Mouse (Mus musculus): ENCODE data around the gene Pde7b. TPM values are rescaled to one million over a fixed set of nuclear protein-coding genes. Genes with fewer than 3 reads are reported as not detected.
A peak's percentile ranks its signal among the peaks of the same experiment; 100 is the strongest.

Pde7b gene
- polyA plus RNA-seq, 1 experiment, result not detected

DNA sequence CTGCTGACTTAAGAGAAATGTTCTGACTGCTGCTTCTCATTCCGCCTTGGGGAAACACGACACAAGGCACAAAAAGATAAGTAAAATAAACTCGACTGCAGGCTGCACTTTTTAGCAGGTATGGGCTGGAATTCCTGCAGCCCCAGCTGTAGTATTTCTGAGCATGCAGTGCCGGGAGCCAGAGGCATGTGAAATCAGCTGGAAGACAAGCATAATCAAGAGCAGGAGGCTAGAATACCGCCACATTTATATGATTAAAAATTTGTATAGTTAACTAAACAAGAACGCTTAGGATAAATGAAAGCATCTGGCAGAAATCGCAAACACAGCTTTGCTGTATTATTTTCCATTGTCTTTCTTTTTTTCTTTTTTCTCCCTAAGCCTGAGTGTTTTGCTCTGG lies 168.4 kb downstream of the Pde7b start:
- no peak overlapping the region for H3K4me3 ChIP-seq (ENCODE audit: insufficient read depth, low read depth, low read length)
- TF ChIP-seq POLR2A (IDR thresholded peaks at IDR 0.05; ENCODE audit: insufficient read depth, low read depth, low read length), result no peak
- no peak for TF ChIP-seq CTCF (IDR thresholded peaks at IDR 0.05; ENCODE audit: insufficient read depth, low read depth, low read length)
- no peak overlapping the region for H3K27ac ChIP-seq (ENCODE audit: insufficient read depth, low read depth, low read length)
- WGBS, result 56% methylated on average over 7 of the region's 7 CpGs
- H3K4me1 ChIP-seq (ENCODE audit: control insufficient read depth, insufficient read depth, low read length), result no peaks in the 10 kb centered on the region

GRCm38 (mm10) chr10:20551341-20551740 lies 173.5 kb downstream of the Pde7b start:
- Histone ChIP-seq H3K4me1 (ENCODE audit: control insufficient read depth, insufficient read depth, low read length) (peaks cover 4% of the 10 kb centered on the region), H3K4me3 (ENCODE audit: insufficient read depth, low read depth, low read length) (no peak overlapping the region), H3K27ac (ENCODE audit: insufficient read depth, low read depth, low read length) (no peak overlapping the region)
- no peak for TF ChIP-seq POLR2A (IDR thresholded peaks at IDR 0.05; ENCODE audit: insufficient read depth, low read depth, low read length)

DNA sequence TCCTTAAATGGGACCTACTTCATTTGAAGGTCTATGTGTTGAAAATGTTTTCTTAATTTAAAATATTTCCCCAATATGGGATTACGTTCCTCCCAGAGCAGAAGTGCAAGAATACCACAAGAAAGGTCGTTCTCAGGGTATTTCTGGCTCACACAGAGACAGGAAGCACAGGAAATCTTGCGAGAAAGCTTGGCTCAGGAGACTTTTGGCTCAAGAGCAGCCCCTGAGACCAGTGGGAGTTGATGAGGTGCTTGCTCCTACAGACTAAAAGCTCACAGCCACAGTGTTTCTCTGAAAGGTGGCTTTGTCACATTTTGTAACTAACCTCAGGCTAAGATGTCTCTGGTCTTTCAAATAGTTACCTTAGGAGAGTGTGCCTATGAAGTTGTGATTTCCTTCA lies 174.1 kb downstream of the Pde7b start:
- TF ChIP-seq CTCF (IDR thresholded peaks at IDR 0.05; ENCODE audit: insufficient read depth, low read depth, low read length) (no peak), POLR2A (IDR thresholded peaks at IDR 0.05; ENCODE audit: insufficient read depth, low read depth, low read length) (no peak)
- peaks cover 7% of the 10 kb centered on the region for H3K4me1 ChIP-seq (ENCODE audit: control insufficient read depth, insufficient read depth, low read length)
- WGBS, result 76% methylated on average over 3 of the region's 3 CpGs
- no peak overlapping the region for H3K27ac ChIP-seq (ENCODE audit: insufficient read depth, low read depth, low read length)
- no peak overlapping the region for H3K4me3 ChIP-seq (ENCODE audit: insufficient read depth, low read depth, low read length)

- no peak overlapping the region for H3K27ac ChIP-seq (ENCODE audit: insufficient read depth, low read depth, low read length)
- 91% methylated on average over 5 of the region's 5 CpGs for WGBS
- peaks cover 7% of the 10 kb centered on the region for H3K4me1 ChIP-seq (ENCODE audit: control insufficient read depth, insufficient read depth, low read length)
- TF ChIP-seq POLR2A (IDR thresholded peaks at IDR 0.05; ENCODE audit: insufficient read depth, low read depth, low read length) (no peak), CTCF (IDR thresholded peaks at IDR 0.05; ENCODE audit: insufficient read depth, low read depth, low read length) (no peak)
- H3K4me3 ChIP-seq (ENCODE audit: insufficient read depth, low read depth, low read length), result no peak overlapping the region
These were observed 174.7 kb downstream of the Pde7b start for GRCm38 (mm10) chr10:20550161-20550560.

- no peak for TF ChIP-seq CTCF (IDR thresholded peaks at IDR 0.05; ENCODE audit: insufficient read depth, low read depth, low read length)
- no peak for TF ChIP-seq POLR2A (IDR thresholded peaks at IDR 0.05; ENCODE audit: insufficient read depth, low read depth, low read length)
- WGBS, result 70% methylated on average over 13 of the region's 13 CpGs
- peaks cover 7% of the 10 kb centered on the region for H3K4me1 ChIP-seq (ENCODE audit: control insufficient read depth, insufficient read depth, low read length)
- H3K4me3 ChIP-seq (ENCODE audit: insufficient read depth, low read depth, low read length), result no peak overlapping the region
- peak overlapping the region; percentile 81; the same call in 1 of the 2 replicates for H3K27ac ChIP-seq (ENCODE audit: insufficient read depth, low read depth, low read length)
These were observed 175.8 kb downstream of the Pde7b start for GRCm38 (mm10) chr10:20548833-20549710.

- TF ChIP-seq POLR2A (IDR thresholded peaks at IDR 0.05; ENCODE audit: insufficient read depth, low read depth, low read length) (no peak), CTCF (IDR thresholded peaks at IDR 0.05; ENCODE audit: insufficient read depth, low read depth, low read length) (peak; percentile 17; the same call in 1 of the 2 replicates)
- Histone ChIP-seq H3K4me1 (ENCODE audit: control insufficient read depth, insufficient read depth, low read length) (peaks cover 7% of the 10 kb centered on the region), H3K27ac (ENCODE audit: insufficient read depth, low read depth, low read length) (peak overlapping the region; percentile 81), H3K4me3 (ENCODE audit: insufficient read depth, low read depth, low read length) (peak overlapping the region; percentile 55)
- 2% methylated on average over 19 of the region's 19 CpGs for WGBS
These were observed 176.8 kb downstream of the Pde7b start for GRCm38 (mm10) chr10:20547951-20548551.

- 76% methylated on average over 3 of the region's 3 CpGs for WGBS
- no peak overlapping the region for H3K27ac ChIP-seq (ENCODE audit: insufficient read depth, low read depth, low read length)
- TF ChIP-seq CTCF (IDR thresholded peaks at IDR 0.05; ENCODE audit: insufficient read depth, low read depth, low read length), result no peak
- no peak for TF ChIP-seq POLR2A (IDR thresholded peaks at IDR 0.05; ENCODE audit: insufficient read depth, low read depth, low read length)
- H3K4me1 ChIP-seq (ENCODE audit: control insufficient read depth, insufficient read depth, low read length), result peaks cover 3% of the 10 kb centered on the region; the same call in 1 of the 2 replicates
- H3K4me3 ChIP-seq (ENCODE audit: insufficient read depth, low read depth, low read length), result no peak overlapping the region
These were observed 181.8 kb downstream of the Pde7b start for GRCm38 (mm10) chr10:20543121-20543520.

DNA sequence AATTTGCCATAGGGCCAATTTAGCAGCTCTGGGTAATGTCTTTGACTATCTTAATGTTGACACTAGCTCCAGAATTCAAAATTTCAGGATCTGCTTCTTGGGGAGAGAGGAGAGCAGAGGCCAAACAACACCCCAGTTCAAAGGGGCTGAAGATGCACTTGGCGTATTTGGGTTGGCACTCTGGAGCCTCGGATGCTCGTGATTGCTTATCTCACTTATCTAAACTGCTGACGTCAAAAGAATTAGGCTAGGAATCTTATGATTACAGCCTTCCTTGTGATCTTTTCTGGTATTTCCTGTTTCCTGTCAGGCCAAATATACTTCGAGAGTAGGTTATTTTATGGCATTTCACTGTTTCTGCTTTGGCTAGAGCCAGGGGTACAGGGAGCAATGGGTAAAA lies 191.1 kb downstream of the Pde7b start:
- WGBS, result 75% methylated on average over 5 of the region's 5 CpGs
- Histone ChIP-seq H3K27ac (ENCODE audit: insufficient read depth, low read depth, low read length) (no peak overlapping the region), H3K4me3 (ENCODE audit: insufficient read depth, low read depth, low read length) (no peak overlapping the region), H3K4me1 (ENCODE audit: control insufficient read depth, insufficient read depth, low read length) (peaks cover under 1% of the 10 kb centered on the region; the same call in 1 of the 2 replicates)
- TF ChIP-seq POLR2A (IDR thresholded peaks at IDR 0.05; ENCODE audit: insufficient read depth, low read depth, low read length) (no peak), CTCF (IDR thresholded peaks at IDR 0.05; ENCODE audit: insufficient read depth, low read depth, low read length) (no peak)

DNA sequence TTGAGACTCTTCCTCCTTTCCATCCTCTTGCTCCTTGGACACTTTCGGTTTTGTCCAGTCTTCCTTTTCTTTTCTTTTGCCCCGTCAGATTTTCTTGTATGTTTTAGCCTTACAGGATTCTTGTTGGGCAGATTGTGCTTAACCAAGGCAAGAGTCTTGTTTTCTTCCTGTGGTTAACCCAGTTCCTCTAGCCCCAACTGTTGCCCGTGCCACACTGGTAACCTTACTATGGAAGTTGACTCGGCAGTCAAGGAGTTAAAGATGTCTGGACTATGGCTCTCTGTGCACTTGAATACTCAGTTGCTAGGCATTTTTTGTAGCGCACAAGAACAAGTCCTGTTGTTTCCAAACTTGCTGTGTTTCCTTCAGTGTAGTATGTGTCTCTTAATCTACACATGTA lies 193.0 kb downstream of the Pde7b start:
- Histone ChIP-seq H3K4me3 (ENCODE audit: insufficient read depth, low read depth, low read length) (no peak overlapping the region), H3K27ac (ENCODE audit: insufficient read depth, low read depth, low read length) (no peak overlapping the region), H3K4me1 (ENCODE audit: control insufficient read depth, insufficient read depth, low read length) (peaks cover 6% of the 10 kb centered on the region)
- WGBS, result 85% methylated on average over 5 of the region's 5 CpGs
- TF ChIP-seq CTCF (IDR thresholded peaks at IDR 0.05; ENCODE audit: insufficient read depth, low read depth, low read length) (no peak), POLR2A (IDR thresholded peaks at IDR 0.05; ENCODE audit: insufficient read depth, low read depth, low read length) (no peak)
